Mouse (Mus musculus) lung, adult 2 months (tissue): Measurements from ENCODE around the gene Setd7.

ENCODE experiments used
- CTCF ChIP-seq: fragments of 200-500 bp; IDR thresholded peaks from 2 replicates; pipeline ENCODE4 v1.5.1; 2011; ENCODE audit warnings: mild to moderate bottlenecking, low read length, control low read depth; ENCODE audit not compliant: insufficient read depth
- POLR2A ChIP-seq: fragments of 200-500 bp; IDR thresholded peaks from 2 replicates; pipeline ENCODE4 v1.6.1; 2011; ENCODE audit warnings: low read depth, mild to moderate bottlenecking, control low read depth, low read length, borderline replicate concordance; ENCODE audit errors: extremely low read depth

- TF ChIP-seq POLR2A = no peak
- TF ChIP-seq CTCF = no peak
These were observed 92.1 kb downstream of the Setd7 start for GRCm38 (mm10) chr3:51468530-51468929.
